Mouse (Mus musculus): ENCODE measurements around the gene Ebf1. TPM values are rescaled to one million over a fixed set of nuclear protein-coding genes. Genes with fewer than 3 reads are reported as not detected.

Gene Ebf1
- polyA plus RNA-seq, 1 experiment from 2014 or later = 26.9 TPM

- 0 out of 2 replicates have a peak, but pooled peaks have one; percentile 12 for ATAC-seq (ENCODE audit: low FRiP score, low TSS enrichment)
- peak overlapping the region; percentile 56; the same call in 1 of the 2 replicates for H3K27ac ChIP-seq (ENCODE audit: low read depth, low read length)
- peak overlapping the region; percentile 61 for H3K4me2 ChIP-seq (replicated peaks; ENCODE audit: low read depth, low read length)
- H3K36me3 ChIP-seq (ENCODE audit: control insufficient read depth, insufficient read depth, low read length) = no peaks in the 10 kb centered on the region
- H3K4me1 ChIP-seq (ENCODE audit: control insufficient read depth, insufficient read depth, low read length) = peaks cover 11% of the 10 kb centered on the region; the same call in 1 of the 2 replicates
- H3K9me3 ChIP-seq (ENCODE audit: control insufficient read depth, low read length) = no peaks in the 10 kb centered on the region
- WGBS = 36% methylated on average over 7 of the region's 7 CpGs
- no peak overlapping the region for H3K4me3 ChIP-seq (ENCODE audit: low read length)
- H3K9ac ChIP-seq (ENCODE audit: low read depth, low read length) = peak overlapping the region; percentile 52; the same call in 1 of the 2 replicates
- H3K27me3 ChIP-seq (ENCODE audit: control insufficient read depth, insufficient read depth, low read length) = no peaks in the 10 kb centered on the region
Measured at GRCm38 (mm10) chr11:44665741-44666531, 48.8 kb downstream of the Ebf1 start.

GRCm38 (mm10) chr11:44666741-44667140 lies 49.6 kb downstream of the Ebf1 start:
- Histone ChIP-seq H3K27ac (ENCODE audit: low read depth, low read length) (no peak overlapping the region; the same call in 1 of the 2 replicates), H3K27me3 (ENCODE audit: control insufficient read depth, insufficient read depth, low read length) (no peaks in the 10 kb centered on the region), H3K4me3 (ENCODE audit: low read length) (no peak overlapping the region), H3K4me1 (ENCODE audit: control insufficient read depth, insufficient read depth, low read length) (peaks cover 11% of the 10 kb centered on the region; the same call in 1 of the 2 replicates), H3K9ac (ENCODE audit: low read depth, low read length) (no peak overlapping the region), H3K4me2 (replicated peaks; ENCODE audit: low read depth, low read length) (no peak overlapping the region), H3K9me3 (ENCODE audit: control insufficient read depth, low read length) (no peaks in the 10 kb centered on the region), H3K36me3 (ENCODE audit: control insufficient read depth, insufficient read depth, low read length) (no peaks in the 10 kb centered on the region)
- 42% methylated on average over 4 of the region's 4 CpGs for WGBS
- 0 out of 2 replicates have a peak, but pooled peaks have one; percentile 10 for ATAC-seq (ENCODE audit: low FRiP score, low TSS enrichment)

DNA sequence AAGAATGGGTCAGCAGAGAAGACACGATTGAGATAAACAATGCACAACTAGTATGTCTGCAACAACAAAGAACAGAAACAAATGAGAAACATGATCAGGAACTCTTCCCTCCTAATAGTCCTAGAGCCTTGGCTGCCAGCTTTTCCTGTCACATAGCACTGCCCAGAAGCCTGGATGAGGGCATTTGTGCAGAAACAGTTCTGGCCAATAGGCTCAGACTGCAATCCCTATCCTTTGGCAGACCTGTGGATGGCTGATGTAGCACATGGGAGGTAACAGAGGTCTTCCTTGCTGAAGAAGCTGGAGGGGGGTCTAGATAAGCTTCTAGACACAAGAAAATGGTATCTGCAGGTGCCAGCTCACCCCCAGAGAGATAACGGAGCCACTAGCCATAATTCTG lies 64.2 kb downstream of the Ebf1 start:
- 91% methylated on average over 2 of the region's 2 CpGs for WGBS
- no peak overlapping the region for H3K4me3 ChIP-seq (ENCODE audit: low read length)
- no peaks in the 10 kb centered on the region for H3K27me3 ChIP-seq (ENCODE audit: control insufficient read depth, insufficient read depth, low read length)
- H3K9me3 ChIP-seq (ENCODE audit: control insufficient read depth, low read length) = no peaks in the 10 kb centered on the region
- no peak overlapping the region for H3K9ac ChIP-seq (ENCODE audit: low read depth, low read length)
- no peak overlapping the region for H3K4me2 ChIP-seq (replicated peaks; ENCODE audit: low read depth, low read length)
- H3K4me1 ChIP-seq (ENCODE audit: control insufficient read depth, insufficient read depth, low read length) = peaks cover 10% of the 10 kb centered on the region; the same call in 1 of the 2 replicates
- ATAC-seq (ENCODE audit: low FRiP score, low TSS enrichment) = no peak
- H3K27ac ChIP-seq (ENCODE audit: low read depth, low read length) = no peak overlapping the region
- H3K36me3 ChIP-seq (ENCODE audit: control insufficient read depth, insufficient read depth, low read length) = no peaks in the 10 kb centered on the region

DNA sequence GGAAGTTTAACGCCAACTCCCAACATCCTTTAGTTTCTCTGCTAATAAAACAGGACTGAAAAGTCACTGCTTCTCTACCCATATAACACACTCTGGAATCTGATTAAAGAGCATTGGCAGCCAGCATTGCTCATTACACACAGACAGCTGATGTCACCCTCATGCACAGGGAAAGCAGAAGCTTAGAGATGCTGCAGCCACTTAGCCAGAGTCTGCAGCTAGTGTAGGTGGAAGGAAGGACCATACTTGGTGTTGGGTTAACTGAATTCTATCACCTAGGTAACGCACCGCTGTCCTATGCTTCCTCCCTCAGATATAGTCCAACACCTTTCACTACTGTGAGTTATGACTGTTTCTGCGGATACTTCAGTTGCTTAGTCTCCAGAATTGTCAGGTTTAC lies 64.9 kb downstream of the Ebf1 start:
- ATAC-seq (ENCODE audit: low FRiP score, low TSS enrichment) = no peak
- Histone ChIP-seq H3K9me3 (ENCODE audit: control insufficient read depth, low read length) (no peaks in the 10 kb centered on the region), H3K4me2 (replicated peaks; ENCODE audit: low read depth, low read length) (no peak overlapping the region), H3K36me3 (ENCODE audit: control insufficient read depth, insufficient read depth, low read length) (no peaks in the 10 kb centered on the region), H3K4me3 (ENCODE audit: low read length) (no peak overlapping the region), H3K9ac (ENCODE audit: low read depth, low read length) (no peak overlapping the region), H3K27me3 (ENCODE audit: control insufficient read depth, insufficient read depth, low read length) (no peaks in the 10 kb centered on the region), H3K27ac (ENCODE audit: low read depth, low read length) (no peak overlapping the region), H3K4me1 (ENCODE audit: control insufficient read depth, insufficient read depth, low read length) (peaks cover 10% of the 10 kb centered on the region; the same call in 1 of the 2 replicates)
- WGBS = 70% methylated on average over 4 of the region's 4 CpGs

DNA sequence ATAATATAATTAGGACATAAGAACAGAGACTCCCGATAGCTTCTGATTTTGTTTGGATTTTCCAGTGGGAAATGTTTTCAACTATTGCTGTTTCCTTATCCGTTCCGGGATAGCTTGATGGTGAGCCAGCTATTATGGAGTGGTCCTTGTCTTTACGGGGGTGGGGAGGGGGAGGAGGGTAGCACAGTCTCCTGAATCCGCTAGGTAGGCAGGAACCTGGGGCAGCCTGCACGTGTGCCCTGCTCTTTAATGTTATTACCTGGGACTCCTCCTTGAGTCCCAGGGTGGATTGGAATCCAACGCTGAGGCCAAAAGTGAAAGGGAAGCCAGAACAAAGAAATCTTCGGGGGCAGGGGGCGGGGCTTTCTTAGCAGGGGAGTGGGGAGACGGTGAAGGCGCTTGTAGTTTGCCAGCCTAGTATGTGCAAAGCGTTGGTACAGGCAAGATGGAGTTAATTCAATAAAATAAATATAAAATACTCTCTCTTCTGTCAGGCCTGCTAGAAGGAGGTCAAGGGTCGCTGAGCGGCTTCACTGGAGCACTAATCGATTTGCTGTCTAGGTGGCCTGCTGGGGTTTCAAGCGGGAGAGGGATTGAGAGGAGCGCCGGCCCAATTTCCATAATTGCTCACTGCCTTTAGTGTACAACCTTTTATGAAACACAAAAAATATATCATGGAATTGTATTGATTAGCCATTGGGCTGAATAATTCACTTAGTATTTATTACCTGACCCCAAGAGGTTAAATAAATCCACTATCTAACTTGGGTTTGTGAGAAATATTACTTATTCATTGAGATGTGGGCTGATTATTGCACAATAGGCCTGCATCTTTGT lies 65.8 kb downstream of the Ebf1 start:
- Histone ChIP-seq H3K4me1 (ENCODE audit: control insufficient read depth, insufficient read depth, low read length) (peaks cover 10% of the 10 kb centered on the region; the same call in 1 of the 2 replicates), H3K36me3 (ENCODE audit: control insufficient read depth, insufficient read depth, low read length) (no peaks in the 10 kb centered on the region), H3K4me3 (ENCODE audit: low read length) (no peak overlapping the region), H3K9me3 (ENCODE audit: control insufficient read depth, low read length) (no peaks in the 10 kb centered on the region), H3K9ac (ENCODE audit: low read depth, low read length) (no peak overlapping the region), H3K27me3 (ENCODE audit: control insufficient read depth, insufficient read depth, low read length) (no peaks in the 10 kb centered on the region), H3K27ac (ENCODE audit: low read depth, low read length) (no peak overlapping the region), H3K4me2 (replicated peaks; ENCODE audit: low read depth, low read length) (peak overlapping the region; percentile 26)
- 32% methylated on average over 18 of the region's 18 CpGs for WGBS
- ATAC-seq (ENCODE audit: low FRiP score, low TSS enrichment) = no peak

DNA sequence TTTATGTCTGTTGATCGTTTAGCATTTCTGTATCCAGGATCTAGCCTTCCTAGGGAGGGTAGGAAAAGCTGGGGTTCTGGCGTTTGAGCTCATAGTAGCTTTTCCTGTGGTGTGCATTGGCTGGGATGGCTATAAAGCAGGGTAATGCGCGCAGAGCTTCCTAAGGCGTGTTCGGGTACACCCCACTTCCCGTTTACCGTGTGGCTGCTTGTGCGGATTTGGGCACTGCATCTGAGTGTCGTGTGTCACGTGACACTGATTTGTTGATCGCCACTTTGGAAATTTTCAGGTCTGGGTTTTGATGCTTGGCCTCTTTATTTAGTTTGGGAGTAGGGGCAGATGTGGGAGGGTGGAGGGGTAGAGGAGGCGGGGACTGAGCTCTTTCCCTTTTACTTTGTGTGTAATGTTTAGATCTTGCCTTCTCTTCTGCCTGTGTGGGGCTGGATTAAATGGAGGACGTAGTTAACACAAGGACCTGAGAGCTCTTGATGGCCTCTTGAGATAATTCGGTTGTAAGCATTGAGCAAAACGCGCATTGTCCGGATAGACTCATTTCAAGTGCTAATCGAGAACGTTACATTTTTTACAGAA lies 67.5 kb downstream of the Ebf1 start:
- H3K36me3 ChIP-seq (ENCODE audit: control insufficient read depth, insufficient read depth, low read length) = no peaks in the 10 kb centered on the region
- no peak overlapping the region for H3K9ac ChIP-seq (ENCODE audit: low read depth, low read length)
- peak overlapping the region; percentile 88 for H3K27ac ChIP-seq (ENCODE audit: low read depth, low read length)
- peaks cover 10% of the 10 kb centered on the region; the same call in 1 of the 2 replicates for H3K4me1 ChIP-seq (ENCODE audit: control insufficient read depth, insufficient read depth, low read length)
- no peaks in the 10 kb centered on the region for H3K27me3 ChIP-seq (ENCODE audit: control insufficient read depth, insufficient read depth, low read length)
- H3K4me2 ChIP-seq (replicated peaks; ENCODE audit: low read depth, low read length) = peak overlapping the region; percentile 24
- ATAC-seq (ENCODE audit: low FRiP score, low TSS enrichment) = no peak
- WGBS = 42% methylated on average over 20 of the region's 20 CpGs
- H3K4me3 ChIP-seq (ENCODE audit: low read length) = no peak overlapping the region
- no peaks in the 10 kb centered on the region for H3K9me3 ChIP-seq (ENCODE audit: control insufficient read depth, low read length)

DNA sequence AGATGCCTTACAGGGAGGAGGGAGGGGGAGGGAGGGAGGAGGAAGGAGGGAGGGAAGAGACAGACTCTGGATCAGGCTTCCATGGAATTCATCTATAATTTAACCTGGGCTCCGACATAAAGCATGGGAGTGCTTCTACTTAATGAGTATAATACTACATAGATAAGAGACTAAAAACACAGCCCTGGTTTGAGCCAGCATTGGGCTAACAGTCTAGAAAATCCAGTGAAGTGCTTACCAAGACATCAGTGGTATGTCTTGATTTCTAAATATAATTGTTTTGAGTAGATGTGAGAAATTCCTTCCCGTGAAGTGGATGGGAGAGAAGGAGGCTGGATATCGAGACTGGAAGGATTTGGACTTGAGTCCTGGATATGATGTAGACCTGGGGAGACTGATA lies 68.0 kb downstream of the Ebf1 start:
- ATAC-seq (ENCODE audit: low FRiP score, low TSS enrichment) = no peak
- H3K4me1 ChIP-seq (ENCODE audit: control insufficient read depth, insufficient read depth, low read length) = peaks cover 10% of the 10 kb centered on the region; the same call in 1 of the 2 replicates
- H3K9ac ChIP-seq (ENCODE audit: low read depth, low read length) = no peak overlapping the region
- peak overlapping the region; percentile 24 for H3K4me2 ChIP-seq (replicated peaks; ENCODE audit: low read depth, low read length)
- no peaks in the 10 kb centered on the region for H3K27me3 ChIP-seq (ENCODE audit: control insufficient read depth, insufficient read depth, low read length)
- WGBS = 53% methylated on average over 3 of the region's 3 CpGs
- no peak overlapping the region for H3K4me3 ChIP-seq (ENCODE audit: low read length)
- H3K36me3 ChIP-seq (ENCODE audit: control insufficient read depth, insufficient read depth, low read length) = no peaks in the 10 kb centered on the region
- no peaks in the 10 kb centered on the region for H3K9me3 ChIP-seq (ENCODE audit: control insufficient read depth, low read length)
- peak overlapping the region; percentile 88 for H3K27ac ChIP-seq (ENCODE audit: low read depth, low read length)

DNA sequence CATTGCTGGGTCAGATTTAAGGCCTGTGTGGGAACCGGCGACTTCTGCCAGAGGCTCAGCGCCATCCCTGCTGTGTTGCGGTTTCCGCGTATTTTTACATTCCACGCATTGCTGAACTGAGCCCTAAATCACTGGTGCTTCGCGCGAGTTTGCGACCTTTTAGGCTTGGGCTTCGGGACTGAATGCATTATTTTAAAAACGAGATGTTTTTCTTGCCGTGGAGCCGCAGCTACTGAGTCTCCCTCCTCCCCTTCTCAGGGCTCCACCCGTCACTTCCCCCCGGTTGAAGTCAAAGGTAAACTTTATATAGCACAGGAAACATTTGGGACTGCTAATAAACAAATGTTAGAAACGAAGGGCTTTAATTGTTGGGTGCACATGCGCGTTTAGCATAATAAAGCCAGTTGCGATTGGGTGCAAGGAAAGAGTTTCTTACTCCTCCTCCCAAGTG lies 68.8 kb downstream of the Ebf1 start:
- peaks cover 11% of the 10 kb centered on the region; the same call in 1 of the 2 replicates for H3K4me1 ChIP-seq (ENCODE audit: control insufficient read depth, insufficient read depth, low read length)
- peak; percentile 77 for ATAC-seq (ENCODE audit: low FRiP score, low TSS enrichment)

More for the DNA sequence above, 68.8 kb downstream of the Ebf1 start:
- no peaks in the 10 kb centered on the region for H3K36me3 ChIP-seq (ENCODE audit: control insufficient read depth, insufficient read depth, low read length)
- no peak overlapping the region for H3K9ac ChIP-seq (ENCODE audit: low read depth, low read length)
- no peaks in the 10 kb centered on the region for H3K9me3 ChIP-seq (ENCODE audit: control insufficient read depth, low read length)
- H3K4me2 ChIP-seq (replicated peaks; ENCODE audit: low read depth, low read length) = peak overlapping the region; percentile 15
- 24% methylated on average over 21 of the region's 21 CpGs for WGBS
- H3K27me3 ChIP-seq (ENCODE audit: control insufficient read depth, insufficient read depth, low read length) = no peaks in the 10 kb centered on the region
- peak overlapping the region; percentile 1 for H3K4me3 ChIP-seq (ENCODE audit: low read length)
- H3K27ac ChIP-seq (ENCODE audit: low read depth, low read length) = peak overlapping the region; percentile 88
